Mouse (Mus musculus): ENCODE measurements at regions not wholly inside any gene's neighbourhood (a gene's known extent, or its start where the extent isn't known, plus 50 kb on each side); places are given as distances from the start of the nearest gene placed in this dataset.
"Not testable (repeated sequence)": the region's sequence is repeated elsewhere in the genome, so short reads cannot be mapped to it uniquely, and the experiment has no call there.

- DNase-seq = no peak
Observed at GRCm38 (mm10) chr15:37100767-37101288, 93.3 kb upstream of the Zfp706 start.

GRCm38 (mm10) chr15:37099927-37100766 lies 92.6 kb upstream of the Zfp706 start:
- peak; percentile 61 for DNase-seq

- no peak for DNase-seq
Observed at GRCm38 (mm10) chr15:37099176-37099575, 91.6 kb upstream of the Zfp706 start.

- DNase-seq = no peak
Observed at GRCm38 (mm10) chr15:37097426-37097825, 89.9 kb upstream of the Zfp706 start.

GRCm38 (mm10) chr15:37091171-37091570 lies 83.6 kb upstream of the Zfp706 start:
- not testable (repeated sequence) for DNase-seq

GRCm38 (mm10) chr15:37083726-37084125 lies 76.2 kb upstream of the Zfp706 start:
- DNase-seq = no peak

GRCm38 (mm10) chr15:37081836-37082235 lies 74.3 kb upstream of the Zfp706 start:
- DNase-seq = no peak

- no peak for DNase-seq
Observed at GRCm38 (mm10) chr15:37080931-37081330, 73.4 kb upstream of the Zfp706 start.

- no peak for DNase-seq
Observed at GRCm38 (mm10) chr15:37080395-37080794, 72.8 kb upstream of the Zfp706 start.

GRCm38 (mm10) chr15:37074207-37074606 lies 66.6 kb upstream of the Zfp706 start:
- not testable (repeated sequence) for DNase-seq

- no peak for DNase-seq
Observed at GRCm38 (mm10) chr15:37072202-37072862, 64.8 kb upstream of the Zfp706 start.

GRCm38 (mm10) chr15:37070188-37070587 lies 62.6 kb upstream of the Zfp706 start:
- DNase-seq = no peak

GRCm38 (mm10) chr15:37067326-37067725 lies 59.8 kb upstream of the Zfp706 start:
- no peak for DNase-seq

GRCm38 (mm10) chr15:37065926-37066550 lies 58.5 kb upstream of the Zfp706 start:
- no peak for DNase-seq

GRCm38 (mm10) chr15:37065408-37065807 lies 57.8 kb upstream of the Zfp706 start:
- no peak for DNase-seq

- DNase-seq = no peak
Observed at GRCm38 (mm10) chr15:37063781-37064383, 56.3 kb upstream of the Zfp706 start.

- no peak for DNase-seq
Observed at GRCm38 (mm10) chr15:37062585-37062984, 55.0 kb upstream of the Zfp706 start.

GRCm38 (mm10) chr15:37061501-37061900 lies 53.9 kb upstream of the Zfp706 start:
- no peak for DNase-seq

GRCm38 (mm10) chr15:37060831-37061230 lies 53.3 kb upstream of the Zfp706 start:
- no peak for DNase-seq

Measured in heart, postnatal 4 days (tissue).